Mouse (Mus musculus) layer of hippocampus, postnatal 10 days (tissue): ENCODE results near the gene Mbd3. TPM values are rescaled to one million over a fixed set of nuclear protein-coding genes. Genes with fewer than 3 reads are reported as not detected.
A peak's percentile ranks its signal among the peaks of the same experiment; 100 is the strongest.
"Not testable (repeated sequence)": the region's sequence is repeated elsewhere in the genome, so short reads cannot be mapped to it uniquely, and the experiment has no call there.

ENCODE experiments used
- DNase-seq, 2 experiments: peaks; one replicate each; pipeline ENCODE4 v3.0.0; 2021; ENCODE audit warnings: low spot score in 2 of 2
- total RNA-seq, 2 experiments: library from RNA; stranded (reverse); gene quantifications; 2 replicates each; pipeline ENCODE4 v1.2.3; 2021

The Mbd3 gene
- total RNA-seq, 2 experiments from 2014 or later, result 119 to 129 TPM

GRCm38 (mm10) chr10:80371983-80372382, 27.4 kb downstream of the Mbd3 start:
- no peak for DNase-seq

- peak; percentile 55 to 60 for DNase-seq
Observed at GRCm38 (mm10) chr10:80371411-80371966, 27.9 kb downstream of the Mbd3 start.

GRCm38 (mm10) chr10:80369995-80370747, 29.2 kb downstream of the Mbd3 start:
- DNase-seq, result no peak

GRCm38 (mm10) chr10:80368392-80368791, 31.0 kb downstream of the Mbd3 start:
- DNase-seq, result no peak

- no peak for DNase-seq
Observed at GRCm38 (mm10) chr10:80367954-80368353, 31.4 kb downstream of the Mbd3 start.

- no peak for DNase-seq
Observed at GRCm38 (mm10) chr10:80365736-80366135, 33.6 kb downstream of the Mbd3 start.

- no peak for DNase-seq
Observed at GRCm38 (mm10) chr10:80363734-80364133, 35.6 kb downstream of the Mbd3 start.

- no peak for DNase-seq
Observed at GRCm38 (mm10) chr10:80357994-80358639, 41.2 kb downstream of the Mbd3 start.

GRCm38 (mm10) chr10:80357336-80357735, 42.0 kb downstream of the Mbd3 start:
- DNase-seq, result no peak

GRCm38 (mm10) chr10:80356737-80357136, 42.6 kb downstream of the Mbd3 start:
- no peak for DNase-seq

GRCm38 (mm10) chr10:80356001-80356682, 43.2 kb downstream of the Mbd3 start, which contains the start of gene Plk5:
Gene Plk5 (plus strand): TSS chr10:80356459.
- no peak for DNase-seq

- no peak for DNase-seq
Observed at GRCm38 (mm10) chr10:80355431-80355830, 43.9 kb downstream of the Mbd3 start.

- no peak for DNase-seq
Observed at GRCm38 (mm10) chr10:80352727-80353126, 46.6 kb downstream of the Mbd3 start.

GRCm38 (mm10) chr10:80351896-80352295, 47.5 kb downstream of the Mbd3 start:
- no peak for DNase-seq

GRCm38 (mm10) chr10:80350292-80350691, 49.1 kb downstream of the Mbd3 start:
- DNase-seq, result peak; percentile 90 to 92

- no peak for DNase-seq
Observed at GRCm38 (mm10) chr10:80348981-80349380, 50.4 kb downstream of the Mbd3 start.

GRCm38 (mm10) chr10:80348244-80348781, 51.0 kb downstream of the Mbd3 start, which contains the start of gene Adamtsl5:
Gene Adamtsl5 (minus strand): TSS chr10:80348412.
- DNase-seq, result no peak

- no peak for DNase-seq
Observed at GRCm38 (mm10) chr10:80347514-80347967, 51.8 kb downstream of the Mbd3 start.

- DNase-seq, result not testable (repeated sequence)
Observed at GRCm38 (mm10) chr10:80345929-80346328, 53.4 kb downstream of the Mbd3 start.

GRCm38 (mm10) chr10:80345122-80345521, 54.2 kb downstream of the Mbd3 start:
- DNase-seq, result no peak

- no peak for DNase-seq
Observed at GRCm38 (mm10) chr10:80344131-80344661, 55.2 kb downstream of the Mbd3 start.
